In genomic region chr19:10173116-10173718, GRCm38 (mm10) we compare ENCODE assay signal across 8 mouse cellular contexts. TPM values are rescaled to one million over a fixed set of nuclear protein-coding genes. Genes with fewer than 3 reads are reported as not detected.
DNase-seq lines count a peak whose midpoint lies in the region; ATAC-seq and TF ChIP-seq lines count a peak whose summit lies in the region.
"Had no signal": no experiment of that assay in that cellular context is flagged by ENCODE, and none has a peak within 500 bp of the region (broad histone marks: within the 10 kb centered on the region; RNA-seq: fewer than 3 reads in every experiment).

No protein-coding gene starts in this region.

- H3K4me3 ChIP-seq in C2C12 (ENCODE audit: insufficient read depth, poor library complexity, severe bottlenecking) = no peak overlapping the region
- no peak overlapping the region for H3K4me3 ChIP-seq in cerebellum, adult 2 months (replicated peaks; ENCODE audit: insufficient read depth, low read depth, low read length)
- H3K4me3 ChIP-seq: hindbrain, embryonic 10.5 days had no signal

- 93% methylated on average over 5 of the region's 5 CpGs for WGBS in cerebellum, adult 2 months

- no peak for TF ChIP-seq POLR2A in cerebellum, adult 2 months (IDR thresholded peaks at IDR 0.05; ENCODE audit: borderline replicate concordance, insufficient read depth, low read length)

- no peaks in the 10 kb centered on the region for H3K79me2 ChIP-seq in C2C12 (ENCODE audit: control insufficient read depth, insufficient read depth)

- peak; percentile 79 for ATAC-seq in granulocyte monocyte progenitor cell, adult 5-6 weeks (replicated peaks; ENCODE audit: poor library complexity, severe bottlenecking)
- ATAC-seq in megakaryocyte-erythroid progenitor cell, adult 5-6 weeks (replicated peaks; ENCODE audit: low FRiP score, low TSS enrichment, poor library complexity, severe bottlenecking) = peak; percentile 89

- no peaks in the 10 kb centered on the region for H3K36me3 ChIP-seq in C2C12 (ENCODE audit: control insufficient read depth, insufficient read depth)
- H3K36me3 ChIP-seq: hindbrain, embryonic 10.5 days had no signal

- no peaks in the 10 kb centered on the region for H3K79me3 ChIP-seq in C2C12 (ENCODE audit: low read depth)

- TF ChIP-seq CTCF in C2C12 (IDR thresholded peaks at IDR 0.05; ENCODE audit: control insufficient read depth, insufficient read depth, insufficient read length) = no peak
- TF ChIP-seq CTCF in cerebellum, adult 2 months (IDR thresholded peaks at IDR 0.05; ENCODE audit: borderline replicate concordance, insufficient read depth, low read depth, low read length) = no peak

- no peak overlapping the region for H3ac ChIP-seq in C2C12 (ENCODE audit: control insufficient read depth, insufficient read length, low read depth)

- peaks cover 3% of the 10 kb centered on the region; the same call in 1 of the 2 replicates for H3K4me1 ChIP-seq in cerebellum, adult 2 months (ENCODE audit: control insufficient read depth, insufficient read depth, low read length)

- DNase-seq in 416B (ENCODE audit: low read depth) = peak; percentile 96
- no peak for DNase-seq in kidney, postnatal 4 days
- no peak for DNase-seq in cerebellum, adult 2 months
- DNase-seq in kidney, postnatal 10 days = no peak

- H3K27ac ChIP-seq in cerebellum, adult 2 months (ENCODE audit: insufficient read depth, low read length) = no peak overlapping the region
- H3K27ac ChIP-seq: hindbrain, embryonic 10.5 days had no signal

- no peaks in the 10 kb centered on the region for H3K27me3 ChIP-seq in C2C12 (ENCODE audit: control insufficient read depth, insufficient read depth, insufficient read length)
- H3K27me3 ChIP-seq in cerebellum, adult 2 months (ENCODE audit: control insufficient read depth, insufficient read depth, low read length) = no peaks in the 10 kb centered on the region

TF ChIP-seq in C2C12, 6 proteins besides CTCF, POLR2A, EP300 and RAD21:
- TF ChIP-seq FOSL1 (IDR thresholded peaks at IDR 0.05; ENCODE audit: insufficient read depth, low read length, poor library complexity, severe bottlenecking) (peak; percentile 43), MYOG (IDR thresholded peaks at IDR 0.05; ENCODE audit: control insufficient read depth, extremely low read depth, insufficient read length) (no peak)
TF ChIP-seq in C2C12: peak in this region for 1.

RNA-seq across cellular contexts. Expression of gene Fads1, which starts 9.5 kb away (rescaled TPM):
- 62.3 TPM for polyA plus RNA-seq in C2C12 (2012; fragmentation: generic; extraction: Trizol)
- 11.3 and 14.5 TPM in 2 replicates for total RNA-seq in granulocyte monocyte progenitor cell, adult 5-6 weeks (2014; fragmentation: Nextera tagmentation)
- total RNA-seq in granulocyte monocyte progenitor cell, adult 5-6 weeks (2017) = 9.7 and 18.5 TPM in 2 replicates
- total RNA-seq in megakaryocyte-erythroid progenitor cell, adult 5-6 weeks (2014; fragmentation: Nextera tagmentation) = 50.6 and 51.2 TPM in 2 replicates
- 23.2 and 26.6 TPM in 2 replicates for total RNA-seq in megakaryocyte-erythroid progenitor cell, adult 5-6 weeks (2017)
- polyA plus RNA-seq in cerebellum, adult 2 months (2012; rRNA removed) = 141 and 161 TPM in 2 replicates

RNA-seq across cellular contexts. Expression of gene Tmem258, which starts 30.6 kb away (rescaled TPM):
- polyA plus RNA-seq in C2C12 (2012; fragmentation: generic; extraction: Trizol) = 339 TPM
- total RNA-seq in granulocyte monocyte progenitor cell, adult 5-6 weeks (2014; fragmentation: Nextera tagmentation) = 356 and 442 TPM in 2 replicates
- 191 and 246 TPM in 2 replicates for total RNA-seq in granulocyte monocyte progenitor cell, adult 5-6 weeks (2017)
- 222 and 247 TPM in 2 replicates for total RNA-seq in megakaryocyte-erythroid progenitor cell, adult 5-6 weeks (2014; fragmentation: Nextera tagmentation)
- 196 and 256 TPM in 2 replicates for total RNA-seq in megakaryocyte-erythroid progenitor cell, adult 5-6 weeks (2017)
- 59.2 and 65.5 TPM in 2 replicates for polyA plus RNA-seq in cerebellum, adult 2 months (2012; rRNA removed)

RNA-seq across cellular contexts. Expression of gene Fen1, which starts 30.8 kb away (rescaled TPM):
- polyA plus RNA-seq in C2C12 (2012; fragmentation: generic; extraction: Trizol) = 83.7 TPM
- total RNA-seq in granulocyte monocyte progenitor cell, adult 5-6 weeks (2014; fragmentation: Nextera tagmentation) = 82.9 and 89.7 TPM in 2 replicates
- 145 and 160 TPM in 2 replicates for total RNA-seq in granulocyte monocyte progenitor cell, adult 5-6 weeks (2017)
- total RNA-seq in megakaryocyte-erythroid progenitor cell, adult 5-6 weeks (2014; fragmentation: Nextera tagmentation) = 112 and 116 TPM in 2 replicates
- 136 and 160 TPM in 2 replicates for total RNA-seq in megakaryocyte-erythroid progenitor cell, adult 5-6 weeks (2017)
- 19.9 and 20.2 TPM in 2 replicates for polyA plus RNA-seq in cerebellum, adult 2 months (2012; rRNA removed)
